Mouse (Mus musculus): ENCODE results near the gene Bcl9. TPM values are rescaled to one million over a fixed set of nuclear protein-coding genes. Genes with fewer than 3 reads are reported as not detected.

Gene Bcl9
- polyA plus RNA-seq, 1 experiment from 2014 or later, result 65.4 TPM

GRCm38 (mm10) chr3:97305907-97306306 is 8.2 kb upstream of the Bcl9 start:
- Histone ChIP-seq H3K4me2 (ENCODE audit: low read depth) (no peak overlapping the region), H3K9ac (ENCODE audit: low read length) (no peak overlapping the region), H3K27ac (ENCODE audit: low read depth, low read length) (no peak overlapping the region), H3K4me1 (ENCODE audit: control insufficient read depth, insufficient read depth, low read length) (no peaks in the 10 kb centered on the region), H3K9me3 (ENCODE audit: control insufficient read depth, low read length) (0 out of 2 replicates have a peak, but pooled peaks cover 3% of the 10 kb centered on the region), H3K27me3 (ENCODE audit: control insufficient read depth, insufficient read depth, low read length) (no peaks in the 10 kb centered on the region), H3K36me3 (ENCODE audit: control insufficient read depth, insufficient read depth, low read length) (no peaks in the 10 kb centered on the region), H3K4me3 (ENCODE audit: low read depth, low read length) (no peak overlapping the region)
- 72% methylated on average over 4 of the region's 4 CpGs for WGBS
- DNase-seq (ENCODE audit: low spot score), result no peak
- ATAC-seq (ENCODE audit: insufficient read depth, low FRiP score, low TSS enrichment), result no peak

GRCm38 (mm10) chr3:97301586-97301985 is 3.9 kb upstream of the Bcl9 start:
- ATAC-seq (ENCODE audit: insufficient read depth, low FRiP score, low TSS enrichment) (no peak), DNase-seq (ENCODE audit: low spot score) (no peak)

GRCm38 (mm10) chr3:97300370-97300769 is 2.7 kb upstream of the Bcl9 start:
- Histone ChIP-seq H3K9ac (ENCODE audit: low read length) (no peak overlapping the region), H3K4me2 (ENCODE audit: low read depth) (no peak overlapping the region), H3K27me3 (ENCODE audit: control insufficient read depth, insufficient read depth, low read length) (no peaks in the 10 kb centered on the region), H3K36me3 (ENCODE audit: control insufficient read depth, insufficient read depth, low read length) (no peaks in the 10 kb centered on the region), H3K4me3 (ENCODE audit: low read depth, low read length) (no peak overlapping the region), H3K27ac (ENCODE audit: low read depth, low read length) (no peak overlapping the region), H3K9me3 (ENCODE audit: control insufficient read depth, low read length) (no peaks in the 10 kb centered on the region), H3K4me1 (ENCODE audit: control insufficient read depth, insufficient read depth, low read length) (peaks cover 8% of the 10 kb centered on the region; the same call in 1 of the 2 replicates)
- ATAC-seq (ENCODE audit: insufficient read depth, low FRiP score, low TSS enrichment) (no peak), DNase-seq (ENCODE audit: low spot score) (no peak)
- WGBS, result 92% methylated on average over 7 of the region's 7 CpGs

More at GRCm38 (mm10) chr3:97301586-97301985, 3.9 kb upstream of the Bcl9 start:
- Histone ChIP-seq H3K9ac (ENCODE audit: low read length) (no peak overlapping the region), H3K27ac (ENCODE audit: low read depth, low read length) (no peak overlapping the region), H3K4me1 (ENCODE audit: control insufficient read depth, insufficient read depth, low read length) (peaks cover 3% of the 10 kb centered on the region; the same call in 1 of the 2 replicates), H3K4me2 (ENCODE audit: low read depth) (no peak overlapping the region), H3K27me3 (ENCODE audit: control insufficient read depth, insufficient read depth, low read length) (no peaks in the 10 kb centered on the region), H3K9me3 (ENCODE audit: control insufficient read depth, low read length) (no peaks in the 10 kb centered on the region), H3K36me3 (ENCODE audit: control insufficient read depth, insufficient read depth, low read length) (no peaks in the 10 kb centered on the region), H3K4me3 (ENCODE audit: low read depth, low read length) (no peak overlapping the region)
- 54% methylated on average over 7 of the region's 7 CpGs for WGBS

- Histone ChIP-seq H3K36me3 (ENCODE audit: control insufficient read depth, insufficient read depth, low read length) (no peaks in the 10 kb centered on the region), H3K9me3 (ENCODE audit: control insufficient read depth, low read length) (no peaks in the 10 kb centered on the region)
These were observed 2.2 kb upstream of the Bcl9 start for GRCm38 (mm10) chr3:97299885-97300284.

GRCm38 (mm10) chr3:97298856-97299465 is 1.2 kb upstream of the Bcl9 start:
- Histone ChIP-seq H3K36me3 (ENCODE audit: control insufficient read depth, insufficient read depth, low read length) (no peaks in the 10 kb centered on the region), H3K27me3 (ENCODE audit: control insufficient read depth, insufficient read depth, low read length) (no peaks in the 10 kb centered on the region), H3K4me2 (ENCODE audit: low read depth) (peak overlapping the region; percentile 68), H3K4me1 (ENCODE audit: control insufficient read depth, insufficient read depth, low read length) (peaks cover 11% of the 10 kb centered on the region; the same call in 1 of the 2 replicates), H3K9ac (ENCODE audit: low read length) (peak overlapping the region; percentile 88; the same call in 1 of the 2 replicates), H3K4me3 (ENCODE audit: low read depth, low read length) (no peak overlapping the region), H3K27ac (ENCODE audit: low read depth, low read length) (peak overlapping the region; percentile 90), H3K9me3 (ENCODE audit: control insufficient read depth, low read length) (no peaks in the 10 kb centered on the region)
- 28% methylated on average over 10 of the region's 10 CpGs for WGBS
- ATAC-seq (ENCODE audit: insufficient read depth, low FRiP score, low TSS enrichment) (no peak), DNase-seq (ENCODE audit: low spot score) (no peak)

More at GRCm38 (mm10) chr3:97299885-97300284, 2.2 kb upstream of the Bcl9 start:
- no peak overlapping the region for H3K4me3 ChIP-seq (ENCODE audit: low read depth, low read length)
- no peak overlapping the region for H3K4me2 ChIP-seq (ENCODE audit: low read depth)
- no peaks in the 10 kb centered on the region for H3K27me3 ChIP-seq (ENCODE audit: control insufficient read depth, insufficient read depth, low read length)
- H3K9ac ChIP-seq (ENCODE audit: low read length), result no peak overlapping the region
- DNase-seq (ENCODE audit: low spot score) (no peak), ATAC-seq (ENCODE audit: insufficient read depth, low FRiP score, low TSS enrichment) (no peak)
- H3K27ac ChIP-seq (ENCODE audit: low read depth, low read length), result no peak overlapping the region
- peaks cover 11% of the 10 kb centered on the region; the same call in 1 of the 2 replicates for H3K4me1 ChIP-seq (ENCODE audit: control insufficient read depth, insufficient read depth, low read length)

GRCm38 (mm10) chr3:97296941-97297552 is 670 bp downstream of the Bcl9 start:
- Histone ChIP-seq H3K4me2 (ENCODE audit: low read depth) (peak overlapping the region; percentile 68), H3K4me3 (ENCODE audit: low read depth, low read length) (peak overlapping the region; percentile 80), H3K27me3 (ENCODE audit: control insufficient read depth, insufficient read depth, low read length) (no peaks in the 10 kb centered on the region), H3K27ac (ENCODE audit: low read depth, low read length) (peak overlapping the region; percentile 90), H3K9ac (ENCODE audit: low read length) (peak overlapping the region; percentile 88), H3K4me1 (ENCODE audit: control insufficient read depth, insufficient read depth, low read length) (peaks cover 15% of the 10 kb centered on the region; the same call in 1 of the 2 replicates), H3K9me3 (ENCODE audit: control insufficient read depth, low read length) (no peaks in the 10 kb centered on the region), H3K36me3 (ENCODE audit: control insufficient read depth, insufficient read depth, low read length) (no peaks in the 10 kb centered on the region)
- peak; percentile 46 for ATAC-seq (ENCODE audit: insufficient read depth, low FRiP score, low TSS enrichment)
- DNase-seq (ENCODE audit: low spot score), result peak; percentile 68
- WGBS, result 3% methylated on average over 16 of the region's 16 CpGs

- 82% methylated on average over 9 of the region's 9 CpGs for WGBS
- Histone ChIP-seq H3K4me1 (ENCODE audit: control insufficient read depth, insufficient read depth, low read length) (peaks cover 15% of the 10 kb centered on the region; the same call in 1 of the 2 replicates), H3K9ac (ENCODE audit: low read length) (no peak overlapping the region), H3K27me3 (ENCODE audit: control insufficient read depth, insufficient read depth, low read length) (no peaks in the 10 kb centered on the region), H3K4me2 (ENCODE audit: low read depth) (no peak overlapping the region), H3K27ac (ENCODE audit: low read depth, low read length) (no peak overlapping the region), H3K9me3 (ENCODE audit: control insufficient read depth, low read length) (no peaks in the 10 kb centered on the region), H3K4me3 (ENCODE audit: low read depth, low read length) (no peak overlapping the region), H3K36me3 (ENCODE audit: control insufficient read depth, insufficient read depth, low read length) (no peaks in the 10 kb centered on the region)
- no peak for ATAC-seq (ENCODE audit: insufficient read depth, low FRiP score, low TSS enrichment)
- DNase-seq (ENCODE audit: low spot score), result no peak
These were observed 3.4 kb downstream of the Bcl9 start for GRCm38 (mm10) chr3:97294334-97294733.

GRCm38 (mm10) chr3:97284878-97285277 is 12.8 kb downstream of the Bcl9 start:
- DNase-seq (ENCODE audit: low spot score) (no peak), ATAC-seq (ENCODE audit: insufficient read depth, low FRiP score, low TSS enrichment) (no peak)
- Histone ChIP-seq H3K36me3 (ENCODE audit: control insufficient read depth, insufficient read depth, low read length) (peaks cover 5% of the 10 kb centered on the region; the same call in 1 of the 2 replicates), H3K4me3 (ENCODE audit: low read depth, low read length) (no peak overlapping the region), H3K4me2 (ENCODE audit: low read depth) (no peak overlapping the region), H3K27me3 (ENCODE audit: control insufficient read depth, insufficient read depth, low read length) (no peaks in the 10 kb centered on the region), H3K27ac (ENCODE audit: low read depth, low read length) (no peak overlapping the region), H3K4me1 (ENCODE audit: control insufficient read depth, insufficient read depth, low read length) (no peaks in the 10 kb centered on the region), H3K9ac (ENCODE audit: low read length) (no peak overlapping the region), H3K9me3 (ENCODE audit: control insufficient read depth, low read length) (no peaks in the 10 kb centered on the region)
- 95% methylated on average over 4 of the region's 4 CpGs for WGBS

- Histone ChIP-seq H3K36me3 (ENCODE audit: control insufficient read depth, insufficient read depth, low read length) (peaks cover 5% of the 10 kb centered on the region; the same call in 1 of the 2 replicates), H3K27ac (ENCODE audit: low read depth, low read length) (no peak overlapping the region), H3K4me1 (ENCODE audit: control insufficient read depth, insufficient read depth, low read length) (no peaks in the 10 kb centered on the region), H3K9ac (ENCODE audit: low read length) (no peak overlapping the region), H3K4me3 (ENCODE audit: low read depth, low read length) (no peak overlapping the region), H3K27me3 (ENCODE audit: control insufficient read depth, insufficient read depth, low read length) (no peaks in the 10 kb centered on the region), H3K9me3 (ENCODE audit: control insufficient read depth, low read length) (no peaks in the 10 kb centered on the region), H3K4me2 (ENCODE audit: low read depth) (no peak overlapping the region)
- DNase-seq (ENCODE audit: low spot score), result no peak
- ATAC-seq (ENCODE audit: insufficient read depth, low FRiP score, low TSS enrichment), result no peak
- 94% methylated on average over 9 of the region's 9 CpGs for WGBS
These were observed 13.7 kb downstream of the Bcl9 start for GRCm38 (mm10) chr3:97284056-97284455.
